Mouse (Mus musculus) stomach, embryonic 16.5 days (tissue): ENCODE results near the gene Dnah5. TPM values are rescaled to one million over a fixed set of nuclear protein-coding genes. Genes with fewer than 3 reads are reported as not detected.

Experiments
- ATAC-seq: fragments of 200-750 bp; cut with Nextera tagmentation; 2 replicates; pipeline ENCODE4 v1.8.0; 2017; ENCODE audit warnings: moderate number of reproducible peaks, moderate TSS enrichment; ENCODE audit not compliant: insufficient read depth, low FRiP score
- H3K27ac ChIP-seq: fragments of 300-500 bp; sonication (generic); 2 replicates; pipeline ENCODE4 v1.5.1; 2014; ENCODE audit warnings: low read length
- H3K27me3 ChIP-seq: fragments of 300-500 bp; sonication (generic); 2 replicates; pipeline ENCODE4 v1.6.1; 2014; ENCODE audit warnings: low read length, control low read depth, mixed read lengths; ENCODE audit not compliant: control insufficient read depth, insufficient read depth
- H3K36me3 ChIP-seq: fragments of 300-500 bp; sonication (generic); 2 replicates; pipeline ENCODE4 v1.6.1; 2014; ENCODE audit warnings: low read length; ENCODE audit not compliant: control insufficient read depth, insufficient read depth
- H3K4me1 ChIP-seq: fragments of 300-500 bp; sonication (generic); 2 replicates; pipeline ENCODE4 v1.6.1; 2014; ENCODE audit warnings: low read length, control low read depth, mixed read lengths; ENCODE audit not compliant: control insufficient read depth, insufficient read depth
- H3K4me2 ChIP-seq: fragments of 300-500 bp; sonication (generic); 2 replicates; pipeline ENCODE4 v1.6.1; 2014; ENCODE audit warnings: low read depth, low read length, mixed read lengths
- H3K4me3 ChIP-seq: fragments of 300-500 bp; sonication (generic); replicated peaks from 2 replicates; pipeline ENCODE4 v1.5.1; 2014; ENCODE audit warnings: mild to moderate bottlenecking, low read length
- H3K9ac ChIP-seq: fragments of 300-500 bp; sonication (generic); 2 replicates; pipeline ENCODE4 v1.6.1; 2014; ENCODE audit warnings: low read length
- H3K9me3 ChIP-seq: fragments of 300-500 bp; sonication (generic); replicated peaks from 2 replicates; pipeline ENCODE4 v1.6.1; 2016; ENCODE audit warnings: low read length, control low read depth; ENCODE audit not compliant: control insufficient read depth
- WGBS: fragments of 180-500 bp; shearing (Covaris S2); extraction: QIAGEN DNeasy Blood & Tissue Kit; methylation state at CpG from one replicate; pipeline ENCODE4 v1.1.7; 2014; 5-methylcytosine and 5-hydroxymethylcytosine counted together
- polyA plus RNA-seq: library from polyadenylated mRNA; unstranded; fragments of >200 nt; fragmentation: Nextera tagmentation; extraction: Ambion mirVana; gene quantifications from 2 replicates; pipeline ENCODE4 v1.2.1, GENCODE M21; 2015

The Dnah5 gene
- 0.04 and 0.07 TPM in 2 replicates for polyA plus RNA-seq

GRCm38 (mm10) chr15:28203111-28204075 lies at the start of gene Dnah5:
TSS of gene Dnah5 (plus strand) at chr15:28203752.
- Histone ChIP-seq H3K4me1 (no peaks in the 10 kb centered on the region), H3K27ac (no peak within 1 kb of the TSS), H3K9ac (no peak within 1 kb of the TSS), H3K36me3 (no peaks in the 10 kb centered on the region), H3K9me3 (no peaks in the 10 kb centered on the region), H3K4me3 (no peak within 1 kb of the TSS), H3K27me3 (no peaks in the 10 kb centered on the region; the same call in 1 of the 2 replicates), H3K4me2 (no peak within 1 kb of the TSS)
- WGBS: 78% methylated on average over 20 of the region's 20 CpGs
- no peak for ATAC-seq

- WGBS: 7% methylated on average over 27 of the region's 27 CpGs
- Histone ChIP-seq H3K9ac (peak overlapping the region; percentile 55), H3K9me3 (no peaks in the 10 kb centered on the region), H3K27ac (no peak overlapping the region), H3K36me3 (no peaks in the 10 kb centered on the region), H3K4me1 (peaks cover 11% of the 10 kb centered on the region), H3K4me2 (peak overlapping the region; percentile 69), H3K4me3 (peak overlapping the region; percentile 34), H3K27me3 (no peaks in the 10 kb centered on the region)
- ATAC-seq: peak; percentile 44; the same call in 1 of the 2 replicates
These were observed 48.6 kb upstream of the Dnah5 start for GRCm38 (mm10) chr15:28154822-28155501.

GRCm38 (mm10) chr15:28158771-28159489 lies 44.6 kb upstream of the Dnah5 start:
- Histone ChIP-seq H3K4me1 (peaks cover 11% of the 10 kb centered on the region), H3K36me3 (no peaks in the 10 kb centered on the region), H3K9me3 (no peaks in the 10 kb centered on the region), H3K27ac (peak overlapping the region; percentile 70), H3K4me3 (peak overlapping the region; percentile 57), H3K9ac (peak overlapping the region; percentile 62), H3K27me3 (no peaks in the 10 kb centered on the region), H3K4me2 (peak overlapping the region; percentile 58)
- WGBS: 1% methylated on average over 19 of the region's 19 CpGs
- ATAC-seq: peak; percentile 91

GRCm38 (mm10) chr15:28162291-28162690 lies 41.3 kb upstream of the Dnah5 start:
- Histone ChIP-seq H3K27ac (no peak overlapping the region), H3K36me3 (no peaks in the 10 kb centered on the region), H3K4me2 (no peak overlapping the region), H3K4me3 (no peak overlapping the region), H3K27me3 (no peaks in the 10 kb centered on the region), H3K9me3 (no peaks in the 10 kb centered on the region), H3K4me1 (peaks cover 5% of the 10 kb centered on the region), H3K9ac (no peak overlapping the region)
- no peak for ATAC-seq
- WGBS: 84% methylated on average over 2 of the region's 2 CpGs

- no peak overlapping the region for H3K9ac ChIP-seq
- no peak overlapping the region for H3K4me3 ChIP-seq
- WGBS: 81% methylated on average over 7 of the region's 7 CpGs
- H3K27ac ChIP-seq: no peak overlapping the region
- H3K27me3 ChIP-seq: no peaks in the 10 kb centered on the region
- no peaks in the 10 kb centered on the region for H3K36me3 ChIP-seq
- no peak for ATAC-seq
- H3K4me2 ChIP-seq: no peak overlapping the region
- no peaks in the 10 kb centered on the region for H3K4me1 ChIP-seq
- H3K9me3 ChIP-seq: no peaks in the 10 kb centered on the region
These were observed 38.3 kb upstream of the Dnah5 start for GRCm38 (mm10) chr15:28165234-28165633.

GRCm38 (mm10) chr15:28166090-28166489 lies 37.5 kb upstream of the Dnah5 start:
- Histone ChIP-seq H3K4me3 (no peak overlapping the region), H3K27me3 (no peaks in the 10 kb centered on the region), H3K9me3 (no peaks in the 10 kb centered on the region), H3K4me2 (no peak overlapping the region), H3K4me1 (no peaks in the 10 kb centered on the region), H3K27ac (no peak overlapping the region), H3K36me3 (no peaks in the 10 kb centered on the region), H3K9ac (no peak overlapping the region)
- 87% methylated on average over 6 of the region's 6 CpGs for WGBS
- no peak for ATAC-seq

GRCm38 (mm10) chr15:28178951-28179350 lies 24.6 kb upstream of the Dnah5 start:
- Histone ChIP-seq H3K36me3 (no peaks in the 10 kb centered on the region), H3K9me3 (no peaks in the 10 kb centered on the region), H3K4me3 (no peak overlapping the region), H3K27me3 (no peaks in the 10 kb centered on the region), H3K9ac (no peak overlapping the region), H3K4me2 (no peak overlapping the region), H3K27ac (no peak overlapping the region), H3K4me1 (no peaks in the 10 kb centered on the region)
- no peak for ATAC-seq
- 88% methylated on average over 11 of the region's 11 CpGs for WGBS

- H3K4me2 ChIP-seq: no peak overlapping the region
- H3K27me3 ChIP-seq: no peaks in the 10 kb centered on the region
- ATAC-seq: no peak
- H3K4me1 ChIP-seq: no peaks in the 10 kb centered on the region
- H3K9ac ChIP-seq: no peak overlapping the region
- WGBS: 65% methylated on average over 6 of the region's 6 CpGs
- no peak overlapping the region for H3K27ac ChIP-seq
- no peaks in the 10 kb centered on the region for H3K9me3 ChIP-seq
- H3K36me3 ChIP-seq: no peaks in the 10 kb centered on the region
- H3K4me3 ChIP-seq: no peak overlapping the region
These were observed 24.0 kb upstream of the Dnah5 start for GRCm38 (mm10) chr15:28179556-28179955.
